Mouse (Mus musculus): Measurements from ENCODE around the gene Cdca4. TPM values are rescaled to one million over a fixed set of nuclear protein-coding genes. Genes with fewer than 3 reads are reported as not detected.

Cdca4 gene
- polyA plus RNA-seq, 1 experiment from 2014 or later, result 23.5 TPM

GRCm38 (mm10) chr12:112800476-112800875, 28.7 kb downstream of the Cdca4 start:
- TF ChIP-seq CTCF (IDR thresholded peaks at IDR 0.05), result no peak
- ATAC-seq (no peak), DNase-seq (ENCODE audit: low read depth, low spot score) (no peak)
- CTCF ChIA-PET, result interaction anchor here (0.6 to 0.9 kb wide), 3 partner anchors 9 to 18 kb away, joined by 3 to 4 read pairs (median 3); partner anchors contain the start of gene Clba1
- POLR2A ChIA-PET, result no interaction called here
- H3K27me3 ChIP-seq, result no peaks in the 10 kb centered on the region
- in situ Hi-C loops (cut with MboI; ENCODE audit: low pct_unique_long_range_greater_than_20kb), result no loop called here

GRCm38 (mm10) chr12:112799237-112799970, 29.8 kb downstream of the Cdca4 start:
- CTCF ChIA-PET, result interaction anchor here (0.6 to 1.7 kb wide), 3 partner anchors 10 to 30 kb away, joined by 3 to 4 read pairs (median 4); partner anchors contain the start of genes Cdca4 and Clba1
- H3K27me3 ChIP-seq, result no peaks in the 10 kb centered on the region
- POLR2A ChIA-PET, result no interaction called here
- in situ Hi-C loops (cut with MboI; ENCODE audit: low pct_unique_long_range_greater_than_20kb), result loop anchor here (5.0 kb wide), 2 partner anchors 43 to 52 kb away; no protein-coding TSS in a partner anchor
- ATAC-seq (no peak), DNase-seq (ENCODE audit: low read depth, low spot score) (no peak)
- TF ChIP-seq CTCF (IDR thresholded peaks at IDR 0.05), result no peak

- POLR2A ChIA-PET, result no interaction called here
- ATAC-seq (no peak), DNase-seq (ENCODE audit: low read depth, low spot score) (no peak)
- no peaks in the 10 kb centered on the region for H3K27me3 ChIP-seq
- in situ Hi-C loops (cut with MboI; ENCODE audit: low pct_unique_long_range_greater_than_20kb), result loop anchor here (5.0 kb wide), 2 partner anchors 44 to 51 kb away; no protein-coding TSS in a partner anchor
- TF ChIP-seq CTCF (IDR thresholded peaks at IDR 0.05), result no peak
- CTCF ChIA-PET, result interaction anchor here (0.8 to 1.7 kb wide), 2 partner anchors 11 to 30 kb away, joined by 3 to 4 read pairs; partner anchors contain the start of genes Cdca4 and Clba1
Observed at GRCm38 (mm10) chr12:112798716-112799115, 30.5 kb downstream of the Cdca4 start.

GRCm38 (mm10) chr12:112798332-112798681, 30.9 kb downstream of the Cdca4 start:
- H3K27me3 ChIP-seq, result no peaks in the 10 kb centered on the region
- ATAC-seq (no peak), DNase-seq (ENCODE audit: low read depth, low spot score) (no peak)
- no peak for TF ChIP-seq CTCF (IDR thresholded peaks at IDR 0.05)
- in situ Hi-C loops (cut with MboI; ENCODE audit: low pct_unique_long_range_greater_than_20kb), result loop anchor here (5.0 kb wide), 2 partner anchors 44 to 51 kb away; no protein-coding TSS in a partner anchor
- ChIA-PET POLR2A (no interaction called here), CTCF (interaction anchor here (0.8 to 1.8 kb wide), 4 partner anchors 11 to 45 kb away, joined by 3 to 7 read pairs (median 4); partner anchors contain the start of genes Cdca4 and Clba1)

GRCm38 (mm10) chr12:112797672-112798331, 31.4 kb downstream of the Cdca4 start:
- in situ Hi-C loops (cut with MboI; ENCODE audit: low pct_unique_long_range_greater_than_20kb), result loop anchor here (5.0 kb wide), 2 partner anchors 44 to 51 kb away; no protein-coding TSS in a partner anchor
- no peak for DNase-seq (ENCODE audit: low read depth, low spot score)
- CTCF ChIA-PET, result interaction anchor here (0.8 to 1.8 kb wide), 5 partner anchors 11 to 46 kb away, joined by 3 to 7 read pairs (median 4); partner anchors contain the start of genes Cdca4 and Clba1

GRCm38 (mm10) chr12:112796551-112797510, 32.4 kb downstream of the Cdca4 start:
- CTCF ChIA-PET, result interaction anchor here (1.1 to 2.2 kb wide), 5 partner anchors 19 to 50 kb away, joined by 3 to 8 read pairs (median 5); partner anchors contain the start of gene Pld4
- POLR2A ChIA-PET, result interaction anchor here (1.1 to 1.2 kb wide), 2 partner anchors 50 to 54 kb away, joined by 3 to 4 read pairs; no protein-coding TSS in a partner anchor
- H3K27me3 ChIP-seq, result no peaks in the 10 kb centered on the region
- DNase-seq (ENCODE audit: low read depth, low spot score), result no peak
- no peak for ATAC-seq
- in situ Hi-C loops (cut with MboI; ENCODE audit: low pct_unique_long_range_greater_than_20kb), result loop anchor here (5.0 kb wide), 2 partner anchors 45 to 50 kb away; no protein-coding TSS in a partner anchor
- no peak for TF ChIP-seq CTCF (IDR thresholded peaks at IDR 0.05)

More at GRCm38 (mm10) chr12:112797672-112798331, 31.4 kb downstream of the Cdca4 start:
- TF ChIP-seq CTCF (IDR thresholded peaks at IDR 0.05), result no peak
- POLR2A ChIA-PET, result interaction anchor here (1.1 to 1.2 kb wide), 2 partner anchors 51 to 55 kb away, joined by 3 to 4 read pairs; no protein-coding TSS in a partner anchor
- H3K27me3 ChIP-seq, result no peaks in the 10 kb centered on the region
- ATAC-seq, result peak; percentile 59

- DNase-seq (ENCODE audit: low read depth, low spot score) (no peak), ATAC-seq (peak; percentile 18)
- H3K27me3 ChIP-seq, result no peaks in the 10 kb centered on the region
- ChIA-PET POLR2A (no interaction called here), CTCF (interaction anchor here (1.3 to 2.2 kb wide), 3 partner anchors 48 to 71 kb away, joined by 3 to 8 read pairs (median 3); no protein-coding TSS in a partner anchor)
- in situ Hi-C loops (cut with MboI; ENCODE audit: low pct_unique_long_range_greater_than_20kb), result loop anchor here (5.0 kb wide), 2 partner anchors 47 to 48 kb away; no protein-coding TSS in a partner anchor
- no peak for TF ChIP-seq CTCF (IDR thresholded peaks at IDR 0.05)
Observed at GRCm38 (mm10) chr12:112795466-112796104, 33.6 kb downstream of the Cdca4 start.

GRCm38 (mm10) chr12:112794998-112795397, 34.2 kb downstream of the Cdca4 start:
- CTCF ChIA-PET, result interaction anchor here (1.3 to 2.2 kb wide), 3 partner anchors 48 to 71 kb away, joined by 3 to 8 read pairs (median 3); no protein-coding TSS in a partner anchor
- in situ Hi-C loops (cut with MboI; ENCODE audit: low pct_unique_long_range_greater_than_20kb), result loop anchor here (5.0 kb wide), 2 partner anchors 47 to 48 kb away; no protein-coding TSS in a partner anchor
- no peak for TF ChIP-seq CTCF (IDR thresholded peaks at IDR 0.05)
- POLR2A ChIA-PET, result no interaction called here
- no peak for ATAC-seq
- H3K27me3 ChIP-seq, result no peaks in the 10 kb centered on the region
- no peak for DNase-seq (ENCODE audit: low read depth, low spot score)

- no peaks in the 10 kb centered on the region for H3K27me3 ChIP-seq
- POLR2A ChIA-PET, result no interaction called here
- ATAC-seq, result no peak
- CTCF ChIA-PET, result interaction anchor here (1.3 to 1.6 kb wide), 2 partner anchors 50 to 70 kb away, joined by 3 read pairs; no protein-coding TSS in a partner anchor
- TF ChIP-seq CTCF (IDR thresholded peaks at IDR 0.05), result no peak
- in situ Hi-C loops (cut with MboI; ENCODE audit: low pct_unique_long_range_greater_than_20kb), result no loop called here
- no peak for DNase-seq (ENCODE audit: low read depth, low spot score)
Observed at GRCm38 (mm10) chr12:112794356-112794816, 34.8 kb downstream of the Cdca4 start.
